Mouse (Mus musculus) stomach, embryonic 16.5 days (tissue): ENCODE measurements around the gene Exoc4. TPM values are rescaled to one million over a fixed set of nuclear protein-coding genes. Genes with fewer than 3 reads are reported as not detected.

Experiments used
- ATAC-seq: fragments of 200-750 bp; cut with Nextera tagmentation; 2 replicates; pipeline ENCODE4 v1.8.0; 2017; ENCODE audit warnings: moderate number of reproducible peaks, moderate TSS enrichment; ENCODE audit not compliant: insufficient read depth, low FRiP score
- H3K27ac ChIP-seq: fragments of 300-500 bp; sonication (generic); 2 replicates; pipeline ENCODE4 v1.5.1; 2014; ENCODE audit warnings: low read length
- H3K27me3 ChIP-seq: fragments of 300-500 bp; sonication (generic); 2 replicates; pipeline ENCODE4 v1.6.1; 2014; ENCODE audit warnings: low read length, control low read depth, mixed read lengths; ENCODE audit not compliant: control insufficient read depth, insufficient read depth
- H3K36me3 ChIP-seq: fragments of 300-500 bp; sonication (generic); 2 replicates; pipeline ENCODE4 v1.6.1; 2014; ENCODE audit warnings: low read length; ENCODE audit not compliant: control insufficient read depth, insufficient read depth
- H3K4me1 ChIP-seq: fragments of 300-500 bp; sonication (generic); 2 replicates; pipeline ENCODE4 v1.6.1; 2014; ENCODE audit warnings: low read length, control low read depth, mixed read lengths; ENCODE audit not compliant: control insufficient read depth, insufficient read depth
- H3K4me2 ChIP-seq: fragments of 300-500 bp; sonication (generic); 2 replicates; pipeline ENCODE4 v1.6.1; 2014; ENCODE audit warnings: low read depth, low read length, mixed read lengths
- H3K4me3 ChIP-seq: fragments of 300-500 bp; sonication (generic); replicated peaks from 2 replicates; pipeline ENCODE4 v1.5.1; 2014; ENCODE audit warnings: mild to moderate bottlenecking, low read length
- H3K9ac ChIP-seq: fragments of 300-500 bp; sonication (generic); 2 replicates; pipeline ENCODE4 v1.6.1; 2014; ENCODE audit warnings: low read length
- H3K9me3 ChIP-seq: fragments of 300-500 bp; sonication (generic); replicated peaks from 2 replicates; pipeline ENCODE4 v1.6.1; 2016; ENCODE audit warnings: low read length, control low read depth; ENCODE audit not compliant: control insufficient read depth
- WGBS: fragments of 180-500 bp; shearing (Covaris S2); extraction: QIAGEN DNeasy Blood & Tissue Kit; methylation state at CpG from one replicate; pipeline ENCODE4 v1.1.7; 2014; 5-methylcytosine and 5-hydroxymethylcytosine counted together
- polyA plus RNA-seq: library from polyadenylated mRNA; unstranded; fragments of >200 nt; fragmentation: Nextera tagmentation; extraction: Ambion mirVana; gene quantifications from 2 replicates; pipeline ENCODE4 v1.2.1, GENCODE M21; 2015

Exoc4 gene
- polyA plus RNA-seq, 1 experiment from 2014 or later: 37.8 TPM

- 88% methylated on average over 7 of the region's 7 CpGs for WGBS
- Histone ChIP-seq H3K36me3 (no peaks in the 10 kb centered on the region), H3K27me3 (no peaks in the 10 kb centered on the region), H3K27ac (no peak overlapping the region), H3K4me2 (no peak overlapping the region), H3K4me1 (no peaks in the 10 kb centered on the region), H3K9me3 (no peaks in the 10 kb centered on the region), H3K4me3 (no peak overlapping the region), H3K9ac (no peak overlapping the region)
- no peak for ATAC-seq
Measured at GRCm38 (mm10) chr6:34000644-34001043, 751.8 kb downstream of the Exoc4 start.

DNA sequence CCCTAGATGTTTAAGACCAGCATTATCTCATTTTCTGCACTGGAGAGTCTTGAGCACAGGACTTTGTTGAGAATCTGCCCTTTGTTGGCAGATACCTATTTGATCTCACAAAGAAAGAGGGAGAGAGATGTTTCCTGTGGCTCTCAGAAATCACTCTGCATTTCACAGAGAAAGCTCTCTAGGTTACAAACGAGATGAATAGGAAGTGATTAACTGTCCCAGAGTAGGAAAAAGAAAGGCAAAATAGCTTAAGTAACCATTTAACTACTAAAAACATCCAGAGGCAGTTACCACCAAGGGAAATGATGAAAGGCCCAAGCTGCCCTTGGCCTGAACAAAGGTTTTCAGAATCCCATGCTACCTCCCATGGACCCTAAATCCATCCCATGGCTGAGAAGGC lies 754.1 kb downstream of the Exoc4 start:
- H3K9me3 ChIP-seq: no peaks in the 10 kb centered on the region
- no peaks in the 10 kb centered on the region for H3K4me1 ChIP-seq
- no peak overlapping the region for H3K27ac ChIP-seq
- H3K9ac ChIP-seq: no peak overlapping the region
- H3K4me3 ChIP-seq: no peak overlapping the region
- no peak for ATAC-seq
- WGBS: 24% methylated on average over 1 of the region's 1 CpGs
- no peaks in the 10 kb centered on the region for H3K36me3 ChIP-seq
- H3K27me3 ChIP-seq: no peaks in the 10 kb centered on the region
- no peak overlapping the region for H3K4me2 ChIP-seq

- H3K4me3 ChIP-seq: no peak overlapping the region
- H3K9me3 ChIP-seq: no peaks in the 10 kb centered on the region
- H3K36me3 ChIP-seq: no peaks in the 10 kb centered on the region
- H3K4me1 ChIP-seq: no peaks in the 10 kb centered on the region
- no peak for ATAC-seq
- no peak overlapping the region for H3K4me2 ChIP-seq
- no peak overlapping the region for H3K9ac ChIP-seq
- 76% methylated on average over 6 of the region's 6 CpGs for WGBS
- no peak overlapping the region for H3K27ac ChIP-seq
- no peaks in the 10 kb centered on the region for H3K27me3 ChIP-seq
Measured at GRCm38 (mm10) chr6:34013469-34013868, 764.6 kb downstream of the Exoc4 start.

Other genes starting within 250 kb of the Exoc4 start
- gene Chchd3, start 188.8 kb upstream of the Exoc4 start, polyA plus RNA-seq: 107 and 113 TPM in 2 replicates